Mouse (Mus musculus) embryonic facial prominence, embryonic 12.5 days (tissue): ENCODE measurements around the gene Sfr1. TPM values are rescaled to one million over a fixed set of nuclear protein-coding genes. Genes with fewer than 3 reads are reported as not detected.

ENCODE experiments used
- ATAC-seq: fragments of 200-750 bp; cut with Nextera tagmentation; 2 replicates; pipeline ENCODE4 v1.8.0; 2017; ENCODE audit not compliant: insufficient number of reproducible peaks, insufficient read depth, low FRiP score, low TSS enrichment
- H3K27ac ChIP-seq: fragments of 300-500 bp; sonication (generic); 2 replicates; pipeline ENCODE4 v1.5.1; 2016; ENCODE audit warnings: mild to moderate bottlenecking
- H3K27me3 ChIP-seq: fragments of 300-500 bp; sonication (generic); 2 replicates; pipeline ENCODE4 v1.6.1; 2016; ENCODE audit warnings: mild to moderate bottlenecking, moderate library complexity
- H3K36me3 ChIP-seq: fragments of 300-500 bp; sonication (generic); 2 replicates; pipeline ENCODE4 v1.6.1; 2016; ENCODE audit warnings: mild to moderate bottlenecking
- H3K4me1 ChIP-seq: fragments of 300-500 bp; sonication (generic); 2 replicates; pipeline ENCODE4 v1.6.1; 2016
- H3K4me2 ChIP-seq: fragments of 300-500 bp; sonication (generic); replicated peaks from 2 replicates; pipeline ENCODE4 v1.6.1; 2016; ENCODE audit warnings: mild to moderate bottlenecking, moderate library complexity
- H3K4me3 ChIP-seq: fragments of 300-500 bp; sonication (generic); 2 replicates; pipeline ENCODE4 v1.5.1; 2016; ENCODE audit warnings: mild to moderate bottlenecking
- H3K9ac ChIP-seq: fragments of 300-500 bp; sonication (generic); 2 replicates; pipeline ENCODE4 v1.6.1; 2016; ENCODE audit warnings: mild to moderate bottlenecking, moderate library complexity
- H3K9me3 ChIP-seq: fragments of 300-500 bp; sonication (generic); 2 replicates; pipeline ENCODE4 v1.6.1; 2016; ENCODE audit warnings: mild to moderate bottlenecking, moderate library complexity
- WGBS: fragments of 180-500 bp; shearing (Covaris S2); methylation state at CpG from one replicate; pipeline ENCODE4 v1.1.7; 2016; 5-methylcytosine and 5-hydroxymethylcytosine counted together
- microRNA-seq: library from miRNA; unstranded; fragments of <30 nt; microRNA quantifications from one replicate; pipeline ENCODE4, GENCODE M21; 2017
- polyA plus RNA-seq: library from polyadenylated mRNA; unstranded; fragments of >200 nt; fragmentation: Nextera tagmentation; extraction: Ambion mirVana; gene quantifications from 2 replicates; pipeline ENCODE4 v1.2.1, GENCODE M21; 2016

Gene Sfr1
- polyA plus RNA-seq, 1 experiment from 2014 or later, result 297 TPM

DNA sequence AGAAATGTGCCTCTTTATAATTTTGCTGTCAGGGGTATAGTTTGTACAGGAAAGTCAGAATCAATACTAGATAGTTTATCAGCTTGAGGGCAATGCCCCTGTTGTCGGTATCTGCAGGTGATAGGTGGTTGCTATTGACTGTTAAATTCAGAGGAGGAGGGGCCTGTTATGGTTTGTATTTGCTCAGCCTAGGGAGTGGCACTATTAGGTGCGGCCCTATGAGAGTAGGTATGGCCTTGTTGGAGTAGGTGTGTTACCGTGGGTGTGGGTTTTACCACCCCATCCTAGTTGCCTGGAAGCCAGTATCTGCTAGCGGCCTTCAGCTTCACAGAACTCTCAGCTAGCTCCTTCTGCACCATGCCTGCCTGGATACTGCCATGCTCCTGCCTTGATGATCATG lies 22.4 kb downstream of the Sfr1 start:
- H3K9me3 ChIP-seq, result no peaks in the 10 kb centered on the region
- H3K9ac ChIP-seq, result no peak overlapping the region
- H3K4me2 ChIP-seq, result no peak overlapping the region
- no peaks in the 10 kb centered on the region for H3K36me3 ChIP-seq
- ATAC-seq, result no peak
- no peaks in the 10 kb centered on the region for H3K4me1 ChIP-seq
- no peak overlapping the region for H3K27ac ChIP-seq
- H3K4me3 ChIP-seq, result no peak overlapping the region
- 90% methylated on average over 4 of the region's 4 CpGs for WGBS
- no peaks in the 10 kb centered on the region for H3K27me3 ChIP-seq

DNA sequence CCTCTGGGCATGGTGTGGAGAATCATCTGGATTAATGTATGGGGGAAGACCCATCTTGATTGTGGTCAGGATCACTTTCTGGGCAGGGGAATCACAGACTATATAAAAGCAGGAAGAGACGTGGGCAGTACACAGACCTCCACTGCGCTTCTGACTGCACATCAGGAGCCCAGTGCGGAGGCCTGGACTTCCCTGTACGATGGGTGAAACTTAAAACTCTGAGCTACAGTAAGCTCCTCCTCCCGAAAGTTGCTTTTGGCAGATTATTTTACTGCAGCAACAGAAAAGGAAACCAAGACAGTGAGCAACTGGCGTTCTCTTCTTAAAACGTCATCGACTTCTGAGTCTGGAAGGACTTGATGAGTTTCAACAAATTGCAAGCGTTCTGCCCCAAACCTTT lies 23.4 kb downstream of the Sfr1 start:
- H3K27me3 ChIP-seq, result no peaks in the 10 kb centered on the region
- 76% methylated on average over 9 of the region's 9 CpGs for WGBS
- no peak overlapping the region for H3K9ac ChIP-seq
- no peak overlapping the region for H3K4me3 ChIP-seq
- H3K27ac ChIP-seq, result no peak overlapping the region
- ATAC-seq, result no peak
- H3K9me3 ChIP-seq, result no peaks in the 10 kb centered on the region
- H3K4me2 ChIP-seq, result no peak overlapping the region
- no peaks in the 10 kb centered on the region for H3K36me3 ChIP-seq
- H3K4me1 ChIP-seq, result no peaks in the 10 kb centered on the region

DNA sequence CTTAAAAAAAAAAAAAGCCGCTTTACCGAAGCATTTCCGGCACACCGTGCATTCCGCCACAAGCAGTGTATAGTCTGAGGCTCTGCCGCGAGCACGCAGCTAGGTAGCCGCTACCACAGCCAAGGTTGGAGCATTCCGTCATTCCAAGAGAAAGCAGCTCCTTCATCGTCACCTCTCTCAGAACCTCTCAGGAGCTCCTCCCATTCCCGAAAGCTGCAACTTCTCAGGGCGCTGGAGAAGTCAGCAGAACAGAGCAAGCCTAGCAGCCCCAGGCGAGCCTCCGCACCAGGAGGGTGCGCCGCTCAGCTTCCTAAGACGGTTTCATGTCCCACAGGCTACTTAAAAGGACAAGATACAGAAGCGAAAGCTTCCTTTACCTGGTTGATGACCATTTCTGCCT lies 24.1 kb downstream of the Sfr1 start:
- no peaks in the 10 kb centered on the region for H3K4me1 ChIP-seq
- H3K4me3 ChIP-seq, result no peak overlapping the region
- H3K27ac ChIP-seq, result no peak overlapping the region
- no peaks in the 10 kb centered on the region for H3K27me3 ChIP-seq
- no peak overlapping the region for H3K4me2 ChIP-seq
- WGBS, result 74% methylated on average over 19 of the region's 19 CpGs
- H3K9ac ChIP-seq, result no peak overlapping the region
- no peak for ATAC-seq
- H3K36me3 ChIP-seq, result no peaks in the 10 kb centered on the region
- no peaks in the 10 kb centered on the region for H3K9me3 ChIP-seq

DNA sequence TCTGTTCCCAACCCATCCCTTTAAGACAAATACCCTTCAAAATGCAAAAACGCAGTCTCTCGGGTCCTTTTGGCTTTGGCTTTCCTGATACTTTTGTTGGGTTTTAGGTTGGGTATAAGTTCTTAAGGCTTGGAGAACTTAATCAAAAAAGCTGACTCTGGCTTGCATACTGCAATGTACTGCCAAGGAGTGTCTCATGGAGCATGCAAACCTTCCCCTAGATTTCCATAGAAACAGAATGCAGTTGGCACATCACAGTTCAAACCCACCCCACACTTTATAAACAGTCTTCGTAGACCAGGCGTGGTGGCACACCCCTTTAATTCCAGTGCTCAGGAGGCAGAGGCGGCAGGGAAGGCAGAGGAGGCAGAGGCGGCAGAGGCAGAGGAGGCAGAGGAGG lies 46.4 kb downstream of the Sfr1 start:
- 81% methylated on average over 6 of the region's 6 CpGs for WGBS
- no peak overlapping the region for H3K9ac ChIP-seq
- no peaks in the 10 kb centered on the region for H3K9me3 ChIP-seq
- H3K4me2 ChIP-seq, result no peak overlapping the region
- H3K27me3 ChIP-seq, result no peaks in the 10 kb centered on the region
- no peaks in the 10 kb centered on the region for H3K36me3 ChIP-seq
- no peak overlapping the region for H3K4me3 ChIP-seq
- H3K27ac ChIP-seq, result no peak overlapping the region
- no peaks in the 10 kb centered on the region for H3K4me1 ChIP-seq
- ATAC-seq, result no peak

DNA sequence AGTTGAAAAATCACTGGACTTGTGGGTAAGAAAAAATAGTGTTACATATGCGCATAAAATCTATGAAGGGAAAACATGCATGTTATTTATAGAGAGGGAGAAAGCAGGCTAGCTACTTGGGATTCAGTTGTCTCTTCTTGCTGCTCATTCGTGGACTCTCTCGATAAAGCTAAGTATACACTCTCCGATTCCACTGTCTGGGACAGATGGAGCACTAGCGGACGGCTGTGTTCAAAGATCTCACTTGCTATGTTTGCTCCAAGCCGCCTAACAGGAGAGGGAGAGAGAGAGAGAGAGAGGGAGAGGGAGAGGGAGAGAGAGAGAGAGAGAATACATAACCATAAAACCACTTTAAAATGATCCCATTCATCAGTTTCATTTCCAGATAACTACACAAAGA lies 48.7 kb downstream of the Sfr1 start:
- no peak for ATAC-seq
- Histone ChIP-seq H3K27me3 (no peaks in the 10 kb centered on the region), H3K36me3 (no peaks in the 10 kb centered on the region), H3K4me1 (no peaks in the 10 kb centered on the region), H3K9ac (no peak overlapping the region), H3K27ac (no peak overlapping the region), H3K9me3 (no peaks in the 10 kb centered on the region), H3K4me3 (no peak overlapping the region), H3K4me2 (no peak overlapping the region)
- 87% methylated on average over 7 of the region's 7 CpGs for WGBS

DNA sequence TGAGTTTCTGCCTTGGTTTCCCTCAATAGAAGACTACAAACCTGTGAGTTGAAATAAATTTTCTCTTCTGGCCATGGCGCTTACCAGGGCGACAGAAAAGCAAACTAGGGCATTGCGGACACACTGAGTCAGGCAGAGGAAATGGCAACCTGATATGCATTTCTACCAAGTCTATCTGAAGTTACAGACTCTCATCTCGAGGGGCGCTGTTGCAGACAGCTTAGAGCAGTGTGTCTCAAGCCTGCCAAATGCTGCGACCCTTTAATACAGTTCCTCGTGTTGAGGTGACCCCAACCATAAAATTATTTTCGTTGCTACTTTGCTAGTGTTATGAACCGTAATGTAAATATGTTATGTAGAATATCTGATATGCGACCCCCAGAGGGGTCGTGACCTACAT lies 49.5 kb downstream of the Sfr1 start:
- 75% methylated on average over 11 of the region's 11 CpGs for WGBS
- no peaks in the 10 kb centered on the region for H3K9me3 ChIP-seq
- no peaks in the 10 kb centered on the region for H3K36me3 ChIP-seq
- no peak overlapping the region for H3K4me3 ChIP-seq
- ATAC-seq, result no peak
- H3K4me1 ChIP-seq, result no peaks in the 10 kb centered on the region
- H3K4me2 ChIP-seq, result no peak overlapping the region
- H3K27ac ChIP-seq, result no peak overlapping the region
- H3K9ac ChIP-seq, result no peak overlapping the region
- no peaks in the 10 kb centered on the region for H3K27me3 ChIP-seq

DNA sequence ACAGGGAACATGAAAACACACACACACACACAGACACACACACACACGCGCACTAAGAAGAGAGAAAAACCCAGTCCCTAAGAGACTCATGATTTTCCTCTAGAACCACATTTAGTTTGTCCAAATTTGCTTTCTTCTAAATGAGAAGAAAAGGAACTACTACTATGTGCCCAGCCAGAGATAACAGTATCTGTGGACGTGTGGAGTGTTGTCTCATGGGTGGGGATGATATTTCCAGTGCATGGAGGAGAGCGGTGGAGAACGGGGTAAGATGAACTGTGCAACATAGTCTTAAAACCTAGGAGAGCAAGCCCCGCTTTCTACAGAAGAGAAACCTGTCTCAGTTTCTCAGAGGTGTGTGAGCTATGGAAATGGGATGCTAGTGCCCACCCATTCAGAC lies 52.4 kb downstream of the Sfr1 start:
- Histone ChIP-seq H3K36me3 (no peaks in the 10 kb centered on the region), H3K4me2 (no peak overlapping the region), H3K9ac (no peak overlapping the region), H3K27me3 (no peaks in the 10 kb centered on the region), H3K27ac (no peak overlapping the region), H3K4me1 (no peaks in the 10 kb centered on the region), H3K4me3 (no peak overlapping the region), H3K9me3 (no peaks in the 10 kb centered on the region)
- 93% methylated on average over 6 of the region's 6 CpGs for WGBS
- ATAC-seq, result no peak

Small RNA genes within 50 kb of the gene (microRNA-seq; reads per million reads assigned to microRNA genes)
- not detected for gene Mir8090

Other genes with a start within 250 kb of the Sfr1 start
- gene Stn1, start 194.2 kb upstream of the Sfr1 start, polyA plus RNA-seq, result 58.5 and 59.1 TPM in 2 replicates
- gene Slk, start 152.0 kb upstream of the Sfr1 start, polyA plus RNA-seq, result 10.7 and 11.6 TPM in 2 replicates
- 7.3 and 8.5 TPM in 2 replicates for gene Col17a1, start 39.6 kb upstream of the Sfr1 start, polyA plus RNA-seq
- 156 and 158 TPM in 2 replicates for gene Gsto1, start 123.3 kb downstream of the Sfr1 start, polyA plus RNA-seq
- 1.6 and 2.2 TPM in 2 replicates for gene Gsto2, start 133.9 kb downstream of the Sfr1 start, polyA plus RNA-seq
- 0.19 and 0.29 TPM in 2 replicates for gene Cfap43, start 187.6 kb downstream of the Sfr1 start, polyA plus RNA-seq
- gene Itprip, start 187.6 kb downstream of the Sfr1 start, polyA plus RNA-seq, result 18.5 and 20.0 TPM in 2 replicates
- gene Cfap58, start 206.0 kb downstream of the Sfr1 start, polyA plus RNA-seq, result 0.15 TPM in 1 of 2 replicates, not detected in the other